Mouse (Mus musculus) hindbrain, embryonic 15.5 days (tissue): ENCODE measurements around the gene Prss34. TPM values are rescaled to one million over a fixed set of nuclear protein-coding genes. Genes with fewer than 3 reads are reported as not detected.

Experiments used
- ATAC-seq: fragments of 200-750 bp; cut with Nextera tagmentation; 2 replicates; pipeline ENCODE4 v1.8.0; 2017; ENCODE audit warnings: low read depth, moderate number of reproducible peaks, moderate TSS enrichment; ENCODE audit not compliant: low FRiP score
- H3K27ac ChIP-seq: fragments of 300-500 bp; sonication (generic); replicated peaks from 2 replicates; pipeline ENCODE4 v1.5.1; 2015; ENCODE audit warnings: mild to moderate bottlenecking, inconsistent platforms
- H3K27me3 ChIP-seq: fragments of 300-500 bp; sonication (generic); 2 replicates; pipeline ENCODE4 v1.6.1; 2015; ENCODE audit warnings: control low read depth, inconsistent platforms
- H3K36me3 ChIP-seq: fragments of 300-500 bp; sonication (generic); 2 replicates; pipeline ENCODE4 v1.6.1; 2015; ENCODE audit warnings: control low read depth, inconsistent platforms
- H3K4me1 ChIP-seq: fragments of 300-500 bp; sonication (generic); replicated peaks from 2 replicates; pipeline ENCODE4 v1.6.1; 2015; ENCODE audit warnings: control low read depth, inconsistent platforms
- H3K4me2 ChIP-seq: fragments of 300-500 bp; sonication (generic); 2 replicates; pipeline ENCODE4 v1.6.1; 2015; ENCODE audit warnings: moderate library complexity, mild to moderate bottlenecking, inconsistent platforms
- H3K4me3 ChIP-seq: fragments of 300-500 bp; sonication (generic); 2 replicates; pipeline ENCODE4 v1.5.1; 2015; ENCODE audit warnings: mild to moderate bottlenecking, inconsistent platforms
- H3K9ac ChIP-seq: fragments of 300-500 bp; sonication (generic); 2 replicates; pipeline ENCODE4 v1.6.1; 2015; ENCODE audit warnings: inconsistent platforms
- H3K9me3 ChIP-seq: fragments of 300-500 bp; sonication (generic); 2 replicates; pipeline ENCODE4 v1.6.1; 2016; ENCODE audit warnings: control low read depth, inconsistent platforms
- WGBS: fragments of 180-500 bp; shearing (Covaris S2); methylation state at CpG from one replicate; pipeline ENCODE4 v1.1.7; 2015; 5-methylcytosine and 5-hydroxymethylcytosine counted together
- polyA plus RNA-seq: library from polyadenylated mRNA; unstranded; fragments of >200 nt; fragmentation: Nextera tagmentation; extraction: Ambion mirVana; gene quantifications from 2 replicates; pipeline ENCODE4 v1.2.1, GENCODE M21; 2015

Prss34 gene
- 0.13 TPM in 1 of 2 replicates, not detected in the other for polyA plus RNA-seq

DNA sequence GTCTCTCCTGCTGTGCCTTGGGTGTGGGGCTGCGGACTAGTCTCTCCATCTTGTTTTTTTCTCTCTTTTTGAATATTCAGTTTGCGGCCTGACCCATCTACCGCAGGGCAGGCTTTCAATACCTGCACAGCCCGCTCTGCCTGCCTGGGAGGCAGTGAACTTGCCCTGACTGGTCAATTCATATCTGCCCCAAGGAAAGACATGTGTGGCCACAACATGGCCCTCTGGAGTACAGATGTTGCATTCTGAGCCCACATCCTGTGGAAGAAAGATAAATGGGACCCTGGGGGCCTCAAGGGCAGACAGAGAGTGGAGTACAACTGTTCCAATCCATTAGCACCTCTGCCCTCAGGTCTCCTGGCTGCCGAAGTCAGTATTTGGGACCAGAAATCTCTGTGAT is at the start of gene Prss34:
Gene Prss34, plus strand, starts transcription at position 301 of the 400 bp plus-strand sequence.
- no peaks in the 10 kb centered on the region for H3K27me3 ChIP-seq
- no peak within 1 kb of the TSS for H3K4me2 ChIP-seq
- H3K4me3 ChIP-seq = no peak within 1 kb of the TSS
- 83% methylated on average over 5 of the region's 5 CpGs for WGBS
- no peak within 1 kb of the TSS for H3K9ac ChIP-seq
- no peaks in the 10 kb centered on the region for H3K9me3 ChIP-seq
- no peaks in the 10 kb centered on the region for H3K4me1 ChIP-seq
- H3K27ac ChIP-seq = no peak within 1 kb of the TSS
- H3K36me3 ChIP-seq = no peaks in the 10 kb centered on the region
- ATAC-seq = no peak

DNA sequence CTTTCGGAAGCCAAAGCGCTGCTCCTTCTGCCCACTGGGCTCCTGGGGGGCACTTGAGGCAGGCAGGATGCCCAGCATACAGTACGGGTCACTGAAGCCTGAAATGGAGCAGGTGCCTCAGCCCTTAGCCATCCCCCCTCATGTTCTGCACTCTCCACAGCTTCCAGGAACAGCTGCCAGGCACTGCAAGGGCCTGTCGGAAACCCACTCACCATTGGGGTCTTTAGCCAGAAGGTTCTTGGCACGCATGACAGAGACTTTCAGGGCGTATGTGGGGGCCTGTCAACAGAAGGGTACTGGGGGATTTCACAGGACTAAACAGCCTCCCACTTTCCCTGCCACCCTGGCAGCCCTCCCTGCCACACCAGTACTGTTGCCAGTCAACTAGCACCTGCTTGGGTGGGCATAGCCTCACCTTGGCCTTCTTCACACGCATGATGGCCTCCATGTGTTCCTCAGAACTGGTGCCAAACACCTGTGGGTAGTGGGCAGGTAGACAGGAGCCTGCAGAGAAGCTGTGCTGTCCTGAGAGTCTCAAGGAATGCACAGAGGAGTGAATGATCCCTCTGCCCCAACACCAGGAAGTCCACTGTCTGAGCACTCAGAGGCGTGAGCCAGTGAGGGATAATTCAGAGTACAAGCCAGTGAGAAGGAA is 47.9 kb upstream of the Prss34 start:
- no peak overlapping the region for H3K4me2 ChIP-seq
- WGBS = 66% methylated on average over 8 of the region's 8 CpGs
- H3K27ac ChIP-seq = no peak overlapping the region
- H3K27me3 ChIP-seq = peaks cover 4% of the 10 kb centered on the region; the same call in 1 of the 2 replicates
- H3K9me3 ChIP-seq = no peaks in the 10 kb centered on the region
- H3K9ac ChIP-seq = no peak overlapping the region
- no peak overlapping the region for H3K4me3 ChIP-seq
- no peak for ATAC-seq
- peaks cover 35% of the 10 kb centered on the region for H3K4me1 ChIP-seq
- no peaks in the 10 kb centered on the region for H3K36me3 ChIP-seq

DNA sequence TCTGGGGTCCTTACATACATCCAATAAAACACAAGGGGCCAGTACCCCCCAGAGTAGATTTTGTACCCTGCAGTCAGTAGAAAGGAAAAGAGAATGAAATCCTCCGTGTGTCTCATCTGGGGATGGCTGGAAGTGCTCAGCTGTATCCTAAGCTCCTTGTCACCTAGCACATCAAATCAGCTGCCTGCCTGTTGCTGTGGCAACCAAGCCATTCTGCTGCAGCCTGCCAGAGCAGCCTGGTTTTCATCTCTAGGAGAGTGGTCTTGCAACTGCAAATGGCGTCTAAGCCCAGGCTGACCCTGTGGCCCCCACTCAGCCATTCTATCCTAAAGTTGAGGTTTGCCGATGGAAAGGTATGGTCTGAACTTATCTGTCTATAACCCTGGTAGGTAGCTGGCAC is 45.6 kb upstream of the Prss34 start:
- Histone ChIP-seq H3K4me1 (peaks cover 47% of the 10 kb centered on the region), H3K9me3 (no peaks in the 10 kb centered on the region)

DNA sequence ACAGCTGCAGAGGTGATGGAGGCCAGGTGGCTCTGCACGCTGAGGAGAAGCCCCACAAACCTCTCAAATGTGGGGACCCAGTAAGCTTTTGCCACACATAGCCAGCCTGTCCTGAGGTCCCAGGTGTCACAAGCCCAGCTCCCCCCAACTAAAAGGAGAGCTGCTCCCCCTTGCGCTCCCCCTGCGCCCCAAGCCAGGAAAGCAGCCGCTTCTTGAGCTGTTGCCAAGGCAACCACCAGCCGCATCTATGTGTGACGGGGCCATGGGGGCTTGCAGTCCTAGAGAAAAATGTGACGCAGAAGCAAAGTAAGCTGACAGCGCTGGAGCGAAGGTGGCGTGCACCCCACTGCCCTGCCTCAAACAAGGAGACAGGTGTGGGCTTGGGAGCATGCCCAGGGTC is 44.4 kb upstream of the Prss34 start:
- Histone ChIP-seq H3K27ac (peak overlapping the region; percentile 82), H3K4me2 (peak overlapping the region; percentile 29), H3K9me3 (no peaks in the 10 kb centered on the region), H3K9ac (peak overlapping the region; percentile 7; the same call in 1 of the 2 replicates), H3K4me3 (no peak overlapping the region), H3K4me1 (peaks cover 52% of the 10 kb centered on the region), H3K36me3 (no peaks in the 10 kb centered on the region), H3K27me3 (peaks cover 13% of the 10 kb centered on the region)
- peak; percentile 9; the same call in 1 of the 2 replicates for ATAC-seq
- 6% methylated on average over 10 of the region's 10 CpGs for WGBS

More for the DNA sequence above, 45.6 kb upstream of the Prss34 start:
- no peak overlapping the region for H3K9ac ChIP-seq
- 12% methylated on average over 3 of the region's 3 CpGs for WGBS
- ATAC-seq = peak; percentile 43; the same call in 1 of the 2 replicates
- H3K4me2 ChIP-seq = peak overlapping the region; percentile 28; the same call in 1 of the 2 replicates
- no peaks in the 10 kb centered on the region for H3K36me3 ChIP-seq
- peak overlapping the region; percentile 82 for H3K27ac ChIP-seq
- no peak overlapping the region for H3K4me3 ChIP-seq
- H3K27me3 ChIP-seq = peaks cover 13% of the 10 kb centered on the region

DNA sequence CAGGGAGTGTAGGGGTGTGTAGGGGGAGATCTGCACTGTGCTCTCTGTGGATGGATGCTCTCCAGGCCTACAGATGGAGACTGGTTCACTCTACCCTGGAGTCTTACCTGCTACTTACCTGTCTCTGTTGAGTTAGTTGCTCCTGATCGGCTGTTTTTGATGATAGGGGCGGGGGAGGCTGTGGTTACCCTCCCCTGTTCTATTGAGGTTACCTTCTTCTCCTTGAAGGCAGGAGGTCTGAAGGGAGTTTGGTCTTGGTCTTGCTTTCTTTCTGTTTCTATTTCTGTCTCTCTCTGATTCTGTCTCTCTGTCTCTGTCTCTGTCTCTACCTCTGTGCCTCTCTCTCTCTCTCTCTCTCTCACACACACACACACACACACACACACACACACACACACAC is 43.1 kb upstream of the Prss34 start:
- Histone ChIP-seq H3K9me3 (no peaks in the 10 kb centered on the region), H3K4me2 (peak overlapping the region; percentile 62; the same call in 1 of the 2 replicates), H3K27ac (no peak overlapping the region), H3K27me3 (peaks cover 13% of the 10 kb centered on the region), H3K9ac (no peak overlapping the region), H3K36me3 (0 out of 2 replicates have a peak, but pooled peaks cover 7% of the 10 kb centered on the region), H3K4me1 (peaks cover 52% of the 10 kb centered on the region), H3K4me3 (no peak overlapping the region; the same call in 1 of the 2 replicates)
- no peak for ATAC-seq
- WGBS = 77% methylated on average over 2 of the region's 2 CpGs

DNA sequence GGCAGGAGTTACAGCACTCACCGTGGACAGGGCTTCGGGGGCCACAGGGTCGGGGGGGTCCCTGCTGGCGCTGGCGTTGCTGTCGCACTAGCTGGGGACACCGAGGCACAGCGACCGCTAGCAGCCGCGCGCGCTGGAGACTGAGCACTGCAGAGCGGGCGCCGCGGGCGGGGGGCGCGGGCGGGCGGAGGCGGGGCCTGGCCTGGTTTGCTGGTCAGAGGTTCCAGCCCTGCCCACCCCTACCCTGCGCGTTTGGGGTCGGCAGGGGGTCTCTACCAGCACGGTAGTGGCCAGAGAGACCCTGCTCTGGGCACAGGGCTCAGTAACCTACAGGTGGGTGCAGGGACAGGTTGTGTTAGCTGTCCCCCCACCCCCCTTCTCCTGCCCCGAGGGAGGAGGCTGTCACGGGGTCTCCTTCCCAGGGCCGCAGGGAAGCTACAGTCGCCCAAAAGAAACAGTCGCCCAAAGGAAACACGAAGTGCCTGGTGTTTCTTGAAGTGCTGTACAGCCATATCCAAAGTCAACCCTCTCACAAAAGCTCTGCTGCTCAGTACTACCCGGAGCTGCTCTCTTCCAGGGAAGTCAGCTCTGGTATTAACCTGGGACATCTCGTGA is 41.9 kb upstream of the Prss34 start, which contains the start of gene Baiap3:
Gene Baiap3, minus strand, starts transcription at position 225 of the 615 bp plus-strand sequence.
- H3K27ac ChIP-seq = no peak within 1 kb of the TSS
- ATAC-seq = peak; percentile 47
- peaks cover 52% of the 10 kb centered on the region for H3K4me1 ChIP-seq
- H3K4me2 ChIP-seq = peak within 1 kb of the TSS; percentile 62
- WGBS = 5% methylated on average over 35 of the region's 35 CpGs
- H3K9ac ChIP-seq = peak within 1 kb of the TSS; percentile 3; the same call in 1 of the 2 replicates
- H3K36me3 ChIP-seq = 0 out of 2 replicates have a peak, but pooled peaks cover 7% of the 10 kb centered on the region
- H3K9me3 ChIP-seq = no peaks in the 10 kb centered on the region
- H3K4me3 ChIP-seq = peak within 1 kb of the TSS; percentile 31
- peaks cover 13% of the 10 kb centered on the region for H3K27me3 ChIP-seq

DNA sequence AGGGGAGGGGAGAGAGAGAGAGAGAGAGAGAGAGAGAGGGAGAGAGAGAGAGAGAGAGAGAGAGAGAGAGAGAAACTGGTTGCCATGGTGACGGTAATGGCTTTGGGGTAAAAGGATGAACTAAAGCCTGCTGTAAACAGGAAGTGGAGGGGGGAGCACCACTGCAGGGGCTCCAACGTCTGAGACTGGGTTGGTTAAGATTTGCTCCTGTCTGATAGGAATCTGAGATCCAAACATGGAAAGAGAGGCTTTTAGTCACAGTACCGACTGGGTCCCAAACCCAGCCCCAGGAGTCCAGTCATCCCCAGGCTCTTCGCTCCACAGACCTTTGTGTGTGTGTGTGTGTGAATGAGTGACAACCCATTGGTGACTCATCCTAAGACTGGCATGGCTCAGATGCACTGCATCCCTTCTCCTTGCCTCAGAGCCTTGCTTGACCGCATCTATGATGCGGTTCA is 40.4 kb upstream of the Prss34 start:
- Histone ChIP-seq H3K4me1 (peaks cover 40% of the 10 kb centered on the region), H3K36me3 (peaks cover 13% of the 10 kb centered on the region), H3K9ac (no peak overlapping the region), H3K4me3 (no peak overlapping the region), H3K9me3 (no peaks in the 10 kb centered on the region), H3K4me2 (no peak overlapping the region), H3K27ac (no peak overlapping the region), H3K27me3 (peaks cover 13% of the 10 kb centered on the region)
- ATAC-seq = no peak
- WGBS = 53% methylated on average over 6 of the region's 6 CpGs

DNA sequence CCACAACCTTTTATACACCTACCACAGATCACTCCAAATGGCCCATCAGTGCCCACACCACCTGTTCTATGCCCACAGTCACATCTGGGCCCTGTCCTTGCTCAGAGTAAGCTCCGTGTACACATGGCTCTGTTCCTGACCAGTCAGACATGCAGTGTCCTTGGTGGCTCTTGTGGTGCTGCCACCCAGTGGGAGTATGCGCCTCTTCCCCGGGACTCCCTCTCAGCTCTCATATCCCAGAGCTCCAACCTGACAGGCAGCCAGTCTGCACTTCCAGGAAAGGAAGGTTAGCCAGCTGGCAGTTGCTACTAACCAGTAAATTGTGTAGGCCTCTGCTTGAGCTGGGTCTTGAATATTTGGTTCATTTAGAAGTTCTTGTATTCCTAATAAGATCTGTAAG is 33.7 kb upstream of the Prss34 start:
- Histone ChIP-seq H3K27ac (no peak overlapping the region), H3K9me3 (no peaks in the 10 kb centered on the region), H3K4me2 (no peak overlapping the region), H3K4me1 (no peaks in the 10 kb centered on the region), H3K27me3 (no peaks in the 10 kb centered on the region), H3K4me3 (no peak overlapping the region), H3K36me3 (peaks cover 68% of the 10 kb centered on the region), H3K9ac (no peak overlapping the region)
- 68% methylated on average over 3 of the region's 3 CpGs for WGBS
- ATAC-seq = no peak

DNA sequence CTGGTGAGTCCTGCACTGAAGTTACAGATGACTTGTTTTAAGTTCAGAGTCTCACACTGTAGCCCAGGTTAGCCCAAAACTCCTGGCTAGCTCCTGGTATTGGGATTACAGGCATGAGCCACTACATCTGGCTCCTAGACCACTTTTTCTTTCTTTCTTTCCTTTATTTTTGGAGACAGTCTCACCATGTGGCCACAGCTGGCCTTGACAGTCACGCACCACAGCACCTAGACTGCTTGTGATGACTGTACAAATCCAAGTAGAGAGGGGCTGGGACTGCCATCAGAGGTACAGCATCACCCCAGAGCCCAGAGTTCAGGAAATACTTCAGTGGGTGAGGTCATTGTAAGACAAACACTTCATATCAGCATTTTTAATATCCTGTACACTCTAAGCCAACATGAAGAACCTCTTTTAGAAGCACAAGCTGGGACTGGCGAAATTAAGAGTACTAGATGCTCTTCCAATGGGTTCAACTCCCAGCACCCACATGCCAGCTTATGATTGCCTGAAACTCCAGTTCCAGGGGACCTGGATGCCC is 27.3 kb upstream of the Prss34 start:
- no peak for ATAC-seq
- Histone ChIP-seq H3K27ac (no peak overlapping the region), H3K27me3 (no peaks in the 10 kb centered on the region), H3K4me2 (peak overlapping the region; percentile 87), H3K4me1 (peaks cover 35% of the 10 kb centered on the region), H3K36me3 (peaks cover 31% of the 10 kb centered on the region), H3K9ac (no peak overlapping the region; the same call in 1 of the 2 replicates), H3K4me3 (peak overlapping the region; percentile 92; the same call in 1 of the 2 replicates), H3K9me3 (no peaks in the 10 kb centered on the region)
- WGBS = 95% methylated on average over 2 of the region's 2 CpGs

DNA sequence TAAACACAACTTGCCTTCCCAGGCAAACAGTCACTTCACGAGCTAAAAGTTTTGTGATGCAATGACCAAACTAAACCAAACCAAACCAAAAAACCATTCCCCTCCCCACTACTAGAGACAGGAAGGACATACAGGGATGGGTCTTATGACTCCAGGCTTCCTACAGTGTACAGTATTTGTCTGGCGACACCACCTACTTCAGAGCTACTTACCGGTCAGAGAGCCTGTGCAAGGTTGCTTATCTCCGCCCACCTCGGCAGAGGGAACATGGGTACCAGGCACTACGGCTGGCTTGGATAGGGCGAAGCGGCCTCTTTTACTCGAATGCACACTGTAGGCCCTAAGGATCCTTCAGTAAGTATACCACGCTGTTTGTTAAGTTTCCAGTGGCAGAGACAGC is 25.9 kb upstream of the Prss34 start:
- under 1% methylated on average over 10 of the region's 10 CpGs for WGBS
- H3K9me3 ChIP-seq = no peaks in the 10 kb centered on the region
- H3K4me3 ChIP-seq = peak overlapping the region; percentile 92
- H3K27me3 ChIP-seq = no peaks in the 10 kb centered on the region
- peaks cover 16% of the 10 kb centered on the region for H3K36me3 ChIP-seq
- no peak for ATAC-seq
- H3K9ac ChIP-seq = peak overlapping the region; percentile 92
- peak overlapping the region; percentile 98 for H3K27ac ChIP-seq
- peaks cover 35% of the 10 kb centered on the region for H3K4me1 ChIP-seq
- H3K4me2 ChIP-seq = peak overlapping the region; percentile 87

DNA sequence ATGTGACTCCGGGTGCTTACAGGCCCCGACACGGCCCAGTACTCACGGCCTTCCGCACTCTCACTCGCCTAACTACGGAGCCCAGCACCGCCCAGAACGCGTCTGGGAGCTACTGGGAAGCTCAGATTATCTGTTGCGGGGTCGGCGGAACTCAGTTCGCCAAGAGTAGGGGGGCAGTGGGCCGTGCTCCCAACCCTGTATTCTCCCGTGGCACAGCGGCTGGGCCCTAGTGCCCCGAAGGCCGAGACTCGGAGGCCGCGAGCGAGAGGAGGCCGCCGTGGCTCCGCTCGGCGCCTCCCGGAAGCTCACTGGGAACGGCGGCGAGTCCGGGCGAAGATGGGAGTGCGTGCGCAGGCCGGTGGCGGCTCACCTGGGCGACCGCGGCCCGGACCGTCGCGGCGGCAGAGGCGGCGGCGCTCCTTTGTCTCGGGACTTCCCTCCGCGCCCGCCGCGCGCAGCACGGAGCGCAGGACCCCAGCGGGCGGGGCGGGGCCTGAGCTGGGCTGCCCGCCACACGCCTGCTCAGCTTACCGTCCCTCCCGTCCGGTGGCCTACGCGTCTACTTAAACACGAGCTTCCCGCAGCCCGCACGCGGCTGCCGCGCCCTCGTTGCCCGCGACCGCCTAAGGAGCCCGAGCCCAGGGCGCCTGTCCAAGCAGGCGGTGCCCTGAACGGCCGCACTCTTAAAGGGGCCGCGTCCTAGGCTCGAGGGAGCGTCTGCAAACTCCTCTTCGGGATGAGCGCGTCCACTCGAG is 25.1 kb upstream of the Prss34 start:
- Histone ChIP-seq H3K27ac (peak overlapping the region; percentile 98), H3K4me2 (peak overlapping the region; percentile 87), H3K27me3 (no peaks in the 10 kb centered on the region), H3K4me1 (peaks cover 35% of the 10 kb centered on the region), H3K9me3 (no peaks in the 10 kb centered on the region), H3K9ac (peak overlapping the region; percentile 92), H3K36me3 (peaks cover 9% of the 10 kb centered on the region), H3K4me3 (peak overlapping the region; percentile 92)
- WGBS = under 1% methylated on average over 79 of the region's 92 CpGs
- peak; percentile 92 for ATAC-seq
